Mouse (Mus musculus) lung, postnatal 36 days (tissue): ENCODE measurements around the gene Dnmt3a.

ENCODE experiments used
- DNase-seq: peaks from one replicate; pipeline ENCODE4 v3.0.0; 2022; ENCODE audit warnings: mixed read lengths

The Dnmt3a gene

GRCm38 (mm10) chr12:3787541-3787940 lies 18.3 kb upstream of the Dnmt3a start:
- DNase-seq = no peak

- DNase-seq = no peak
These were observed 17.3 kb upstream of the Dnmt3a start for GRCm38 (mm10) chr12:3788421-3789051.

GRCm38 (mm10) chr12:3789626-3790185 lies 16.1 kb upstream of the Dnmt3a start:
- no peak for DNase-seq

GRCm38 (mm10) chr12:3791257-3791656 lies 14.6 kb upstream of the Dnmt3a start:
- no peak for DNase-seq

GRCm38 (mm10) chr12:3791732-3792131 lies 14.1 kb upstream of the Dnmt3a start:
- DNase-seq = peak; percentile 98

GRCm38 (mm10) chr12:3792248-3792647 lies 13.6 kb upstream of the Dnmt3a start:
- no peak for DNase-seq

- no peak for DNase-seq
These were observed 10.2 kb upstream of the Dnmt3a start for GRCm38 (mm10) chr12:3795569-3795968.

GRCm38 (mm10) chr12:3799551-3799950 lies 6.3 kb upstream of the Dnmt3a start:
- no peak for DNase-seq

- peak; percentile 85 for DNase-seq
These were observed 471 bp downstream of the Dnmt3a start for GRCm38 (mm10) chr12:3806271-3806684.

- DNase-seq = peak; percentile 74
These were observed 1.1 kb downstream of the Dnmt3a start for GRCm38 (mm10) chr12:3806703-3807547.

- DNase-seq = peak; percentile 51
These were observed 2.0 kb downstream of the Dnmt3a start for GRCm38 (mm10) chr12:3807548-3808395.

- no peak for DNase-seq
These were observed 2.7 kb downstream of the Dnmt3a start for GRCm38 (mm10) chr12:3808396-3808981.

GRCm38 (mm10) chr12:3809520-3810180 lies 3.8 kb downstream of the Dnmt3a start:
- peak; percentile 15 for DNase-seq

GRCm38 (mm10) chr12:3810455-3810854 lies 4.6 kb downstream of the Dnmt3a start:
- DNase-seq = peak; percentile 40

GRCm38 (mm10) chr12:3811596-3811995 lies 5.8 kb downstream of the Dnmt3a start:
- peak; percentile 45 for DNase-seq

- DNase-seq = no peak
These were observed 6.4 kb downstream of the Dnmt3a start for GRCm38 (mm10) chr12:3812251-3812650.

GRCm38 (mm10) chr12:3813138-3813537 lies 7.3 kb downstream of the Dnmt3a start:
- no peak for DNase-seq

- peak; percentile 15 for DNase-seq
These were observed 9.6 kb downstream of the Dnmt3a start for GRCm38 (mm10) chr12:3815386-3815785.

- no peak for DNase-seq
These were observed 11.2 kb downstream of the Dnmt3a start for GRCm38 (mm10) chr12:3817033-3817432.

GRCm38 (mm10) chr12:3817566-3817965 lies 11.8 kb downstream of the Dnmt3a start:
- peak; percentile 46 for DNase-seq

GRCm38 (mm10) chr12:3819899-3820298 lies 14.1 kb downstream of the Dnmt3a start:
- DNase-seq = no peak

- no peak for DNase-seq
These were observed 17.6 kb downstream of the Dnmt3a start for GRCm38 (mm10) chr12:3823408-3823807.
